Mouse (Mus musculus) heart, postnatal 0 days (tissue): ENCODE data around the gene Entpd5. TPM values are rescaled to one million over a fixed set of nuclear protein-coding genes. Genes with fewer than 3 reads are reported as not detected.
"Not testable (repeated sequence)": the region's sequence is repeated elsewhere in the genome, so short reads cannot be mapped to it uniquely, and the experiment has no call there.

ENCODE experiments used
- ATAC-seq: fragments of 200-750 bp; cut with Nextera tagmentation; 2 replicates; pipeline ENCODE4 v1.8.0; 2017; ENCODE audit warnings: low read depth, moderate number of reproducible peaks, moderate library complexity; ENCODE audit not compliant: insufficient read depth
- DNase-seq: peaks from one replicate; pipeline ENCODE4 v3.0.0-alpha.2; 2016; ENCODE audit warnings: low spot score
- H3K27ac ChIP-seq: fragments of 300-500 bp; sonication (generic); 2 replicates; pipeline ENCODE4 v1.5.1; 2014; ENCODE audit warnings: low read depth, mild to moderate bottlenecking
- H3K27me3 ChIP-seq: fragments of 300-500 bp; sonication (generic); 2 replicates; pipeline ENCODE4 v1.6.1; 2014; ENCODE audit warnings: low read length, mixed read lengths; ENCODE audit not compliant: control insufficient read depth, insufficient read depth
- H3K36me3 ChIP-seq: fragments of 300-500 bp; sonication (generic); replicated peaks from 2 replicates; pipeline ENCODE4 v1.6.1; 2014; ENCODE audit warnings: low read length, mixed read lengths; ENCODE audit not compliant: control insufficient read depth, insufficient read depth
- H3K4me1 ChIP-seq: fragments of 300-500 bp; sonication (generic); 2 replicates; pipeline ENCODE4 v1.6.1; 2014; ENCODE audit warnings: antibody characterized with exemption; ENCODE audit not compliant: control insufficient read depth, insufficient read depth
- H3K4me2 ChIP-seq: fragments of 300-500 bp; sonication (generic); 2 replicates; pipeline ENCODE4 v1.6.1; 2014; ENCODE audit warnings: low read depth, mild to moderate bottlenecking, low read length, moderate library complexity
- H3K4me3 ChIP-seq: fragments of 300-500 bp; sonication (generic); 2 replicates; pipeline ENCODE4 v1.5.1; 2014; ENCODE audit warnings: low read depth, low read length
- H3K9ac ChIP-seq: fragments of 300-500 bp; sonication (generic); replicated peaks from 2 replicates; pipeline ENCODE4 v1.6.1; 2014; ENCODE audit warnings: low read depth, low read length, mixed read lengths
- H3K9me3 ChIP-seq: fragments of 300-500 bp; sonication (generic); replicated peaks from 2 replicates; pipeline ENCODE4 v1.6.1; 2016; ENCODE audit warnings: low read length; ENCODE audit not compliant: control insufficient read depth
- CTCF ChIP-seq: IDR thresholded peaks from 2 replicates; pipeline ENCODE4 v1.5.1; 2016; ENCODE audit warnings: antibody characterized with exemption, control low read depth, low read depth
- EP300 ChIP-seq: IDR thresholded peaks from 2 replicates; pipeline ENCODE4 v1.6.1; 2016; ENCODE audit warnings: antibody characterized with exemption, low read depth
- WGBS: fragments of 180-500 bp; shearing (Covaris S2); extraction: QIAGEN DNeasy Blood & Tissue Kit; methylation state at CpG from one replicate; pipeline ENCODE4 v1.1.7; 2014; 5-methylcytosine and 5-hydroxymethylcytosine counted together
- polyA plus RNA-seq: library from polyadenylated mRNA; unstranded; fragments of >200 nt; fragmentation: Nextera tagmentation; extraction: Ambion mirVana; gene quantifications from 2 replicates; pipeline ENCODE4 v1.2.1, GENCODE M21; 2015
- total RNA-seq: library from RNA; depleted of rRNA; stranded (reverse); fragments of >200 nt; gene quantifications from 2 replicates; pipeline ENCODE4 v1.2.3, GENCODE M21; 2014; ENCODE audit warnings: low replicate concordance; rRNA removed

Entpd5 gene
- total and polyA plus RNA-seq, 2 experiments from 2014 or later: 37.5 to 59.8 TPM

- peaks cover 9% of the 10 kb centered on the region for H3K36me3 ChIP-seq
- WGBS: under 1% methylated on average over 51 of the region's 51 CpGs
- no peaks in the 10 kb centered on the region for H3K27me3 ChIP-seq
- H3K4me1 ChIP-seq: peaks cover 30% of the 10 kb centered on the region
- H3K9ac ChIP-seq: peak within 1 kb of the TSS; percentile 63
- ATAC-seq (peak; percentile 98), DNase-seq (peak; percentile 99)
- peak within 1 kb of the TSS; percentile 52 for H3K27ac ChIP-seq
- peak within 1 kb of the TSS; percentile 75 for H3K4me3 ChIP-seq
- H3K9me3 ChIP-seq: no peaks in the 10 kb centered on the region
- TF ChIP-seq CTCF (no peak), EP300 (no peak)
- H3K4me2 ChIP-seq: peak within 1 kb of the TSS; percentile 90
Observed at GRCm38 (mm10) chr12:84361555-84362489, 47.0 kb downstream of the Entpd5 start, which contains the start of the genes Coq6 and Fam161b. Gene Coq6, plus strand, starts transcription at chr12:84361657. Gene Fam161b, minus strand, starts transcription at chr12:84361833.

- H3K27ac ChIP-seq, H3K9ac ChIP-seq, H3K4me2 ChIP-seq, H3K9me3 ChIP-seq, ATAC-seq, H3K4me3 ChIP-seq, H3K27me3 ChIP-seq, DNase-seq: not testable (repeated sequence)
- WGBS: 63% methylated on average over 2 of the region's 2 CpGs
- Histone ChIP-seq H3K4me1 (peaks cover 21% of the 10 kb centered on the region), H3K36me3 (peaks cover 35% of the 10 kb centered on the region)
Observed at GRCm38 (mm10) chr12:84358699-84359098, 50.1 kb downstream of the Entpd5 start.

GRCm38 (mm10) chr12:84347192-84347591, 61.6 kb downstream of the Entpd5 start:
- peak; percentile 81 for ATAC-seq
- H3K9me3 ChIP-seq: no peaks in the 10 kb centered on the region
- H3K27ac ChIP-seq: no peak overlapping the region
- peaks cover 66% of the 10 kb centered on the region for H3K36me3 ChIP-seq
- H3K4me1 ChIP-seq: no peaks in the 10 kb centered on the region
- H3K4me2 ChIP-seq: no peak overlapping the region
- no peak for TF ChIP-seq EP300
- peak; percentile 72 for TF ChIP-seq CTCF
- 19% methylated on average over 2 of the region's 2 CpGs for WGBS
- DNase-seq: peak; percentile 28
- no peak overlapping the region for H3K4me3 ChIP-seq
- no peaks in the 10 kb centered on the region for H3K27me3 ChIP-seq
- no peak overlapping the region for H3K9ac ChIP-seq

- ATAC-seq (no peak), DNase-seq (no peak)
- no peak for TF ChIP-seq EP300
- TF ChIP-seq CTCF: no peak
- no peaks in the 10 kb centered on the region for H3K9me3 ChIP-seq
- no peak overlapping the region for H3K4me2 ChIP-seq
- no peaks in the 10 kb centered on the region for H3K4me1 ChIP-seq
- H3K27me3 ChIP-seq: no peaks in the 10 kb centered on the region
- H3K9ac ChIP-seq: no peak overlapping the region
- 90% methylated on average over 11 of the region's 11 CpGs for WGBS
- H3K27ac ChIP-seq: no peak overlapping the region
- H3K36me3 ChIP-seq: peaks cover 94% of the 10 kb centered on the region
- H3K4me3 ChIP-seq: no peak overlapping the region
Observed at GRCm38 (mm10) chr12:84336963-84337625, 71.7 kb downstream of the Entpd5 start.

GRCm38 (mm10) chr12:84327111-84327512, 81.7 kb downstream of the Entpd5 start:
- Histone ChIP-seq H3K9me3 (no peaks in the 10 kb centered on the region), H3K4me2 (peak overlapping the region; percentile 23; the same call in 1 of the 2 replicates), H3K27ac (peak overlapping the region; percentile 83), H3K9ac (no peak overlapping the region), H3K4me3 (no peak overlapping the region), H3K36me3 (peaks cover 57% of the 10 kb centered on the region), H3K27me3 (no peaks in the 10 kb centered on the region), H3K4me1 (peaks cover 10% of the 10 kb centered on the region; the same call in 1 of the 2 replicates)
- WGBS: 8% methylated on average over 4 of the region's 4 CpGs
- DNase-seq (peak; percentile 87), ATAC-seq (peak; percentile 93)
- TF ChIP-seq CTCF (no peak), EP300 (0 out of 2 replicates have a peak, but pooled peaks have one; percentile 56)

Other genes with a start within 250 kb of the Entpd5 start
- gene Elmsan1, start 190.1 kb downstream of the Entpd5 start, total RNA-seq: 13.5 and 14.5 TPM in 2 replicates
- gene Elmsan1, start 190.1 kb downstream of the Entpd5 start, polyA plus RNA-seq: 3.5 and 3.6 TPM in 2 replicates
- 104 and 105 TPM in 2 replicates for gene Ptgr2, start 123.8 kb downstream of the Entpd5 start, total RNA-seq
- 141 and 154 TPM in 2 replicates for gene Ptgr2, start 123.8 kb downstream of the Entpd5 start, polyA plus RNA-seq
- 36.9 and 37.7 TPM in 2 replicates for gene Zfp410, start 92.2 kb downstream of the Entpd5 start, total RNA-seq
- gene Zfp410, start 92.2 kb downstream of the Entpd5 start, polyA plus RNA-seq: 36.3 and 38.5 TPM in 2 replicates
- gene Coq6, start 47.4 kb downstream of the Entpd5 start, total RNA-seq: 271 and 278 TPM in 2 replicates
- 102 and 105 TPM in 2 replicates for gene Coq6, start 47.4 kb downstream of the Entpd5 start, polyA plus RNA-seq
- gene Fam161b, start 47.2 kb downstream of the Entpd5 start, total RNA-seq: 3.4 and 4.0 TPM in 2 replicates
- gene Fam161b, start 47.2 kb downstream of the Entpd5 start, polyA plus RNA-seq: 5.6 and 6.0 TPM in 2 replicates
- 0.04 TPM in 1 of 2 replicates, not detected in the other for gene Bbof1, start within 50 bp of the Entpd5 start, total RNA-seq
- 1.3 and 2.3 TPM in 2 replicates for gene Bbof1, start within 50 bp of the Entpd5 start, polyA plus RNA-seq
- 9.4 and 14.1 TPM in 2 replicates for gene Rnf113a2, start 8.2 kb upstream of the Entpd5 start, total RNA-seq
- 20.9 and 22.1 TPM in 2 replicates for gene Rnf113a2, start 8.2 kb upstream of the Entpd5 start, polyA plus RNA-seq
- gene Aldh6a1, start 42.0 kb upstream of the Entpd5 start, total RNA-seq: 80.0 and 80.1 TPM in 2 replicates
- gene Aldh6a1, start 42.0 kb upstream of the Entpd5 start, polyA plus RNA-seq: 71.9 and 74.9 TPM in 2 replicates
- 11.1 and 23.7 TPM in 2 replicates for gene Lin52, start 42.4 kb upstream of the Entpd5 start, total RNA-seq
- gene Lin52, start 42.4 kb upstream of the Entpd5 start, polyA plus RNA-seq: 12.4 and 14.3 TPM in 2 replicates
- not detected in 2 replicates for gene Vsx2, start 160.7 kb upstream of the Entpd5 start, total RNA-seq
- not detected in 2 replicates for gene Vsx2, start 160.7 kb upstream of the Entpd5 start, polyA plus RNA-seq
- gene Abcd4, start 208.4 kb upstream of the Entpd5 start, total RNA-seq: 8.2 and 8.7 TPM in 2 replicates
- 7.1 and 8.5 TPM in 2 replicates for gene Abcd4, start 208.4 kb upstream of the Entpd5 start, polyA plus RNA-seq
- gene Vrtn, start 232.0 kb upstream of the Entpd5 start, total RNA-seq: not detected in 2 replicates
- gene Vrtn, start 232.0 kb upstream of the Entpd5 start, polyA plus RNA-seq: not detected in 2 replicates